Mouse (Mus musculus): ENCODE measurements at regions not wholly inside any gene's neighbourhood (a gene's known extent, or its start where the extent isn't known, plus 50 kb on each side); places are given as distances from the start of the nearest gene placed in this dataset.

GRCm38 (mm10) chr6:116998948-116999682 is 169.2 kb upstream of the Cxcl12 start:
- H3K27me3 ChIP-seq (ENCODE audit: control insufficient read depth, insufficient read depth, low read length), result no peaks in the 10 kb centered on the region
- WGBS, result 75% methylated on average over 9 of the region's 9 CpGs
- no peak overlapping the region for H3K27ac ChIP-seq (replicated peaks; ENCODE audit: insufficient read depth, low read depth, low read length)
- no peaks in the 10 kb centered on the region for H3K4me1 ChIP-seq (ENCODE audit: control insufficient read depth, insufficient read depth, low read length)
- H3K36me3 ChIP-seq (ENCODE audit: control insufficient read depth, insufficient read depth, low read length), result no peaks in the 10 kb centered on the region
- TF ChIP-seq CTCF (IDR thresholded peaks at IDR 0.05; ENCODE audit: low read depth, low read length) (no peak), POLR2A (IDR thresholded peaks at IDR 0.05; ENCODE audit: extremely low read depth, insufficient read depth, low read length) (no peak)
- H3K9ac ChIP-seq (ENCODE audit: low read depth, low read length), result no peak overlapping the region
- no peak for DNase-seq (ENCODE audit: extremely low read depth, low read depth, low spot score)
- no peak overlapping the region for H3K4me3 ChIP-seq (ENCODE audit: insufficient read depth, low read depth, low read length)
- no peaks in the 10 kb centered on the region for H3K79me2 ChIP-seq (ENCODE audit: control insufficient read depth, insufficient read depth, low read length)

DNA sequence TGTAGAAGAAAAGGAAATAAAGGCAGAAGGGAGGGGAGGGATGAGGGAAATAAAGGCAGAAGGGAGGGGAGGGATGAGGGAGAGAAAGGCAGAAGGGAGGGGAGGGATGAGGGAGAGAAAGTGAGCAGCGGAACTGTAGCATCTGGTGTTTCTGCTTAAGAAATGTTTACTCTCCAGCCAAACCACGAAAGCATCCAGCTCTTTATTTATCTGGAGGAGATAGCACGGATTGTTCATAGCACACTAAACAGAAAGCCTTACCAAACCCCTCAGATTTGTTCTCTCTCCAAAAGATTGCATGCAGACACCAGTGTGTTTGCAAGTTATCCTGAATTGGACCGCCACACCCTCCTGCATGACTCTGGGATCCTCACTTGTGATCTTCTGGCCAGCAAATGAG is 168.4 kb upstream of the Cxcl12 start:
- H3K4me1 ChIP-seq (ENCODE audit: control insufficient read depth, insufficient read depth, low read length), result no peaks in the 10 kb centered on the region
- 30% methylated on average over 4 of the region's 4 CpGs for WGBS
- no peaks in the 10 kb centered on the region for H3K79me2 ChIP-seq (ENCODE audit: control insufficient read depth, insufficient read depth, low read length)
- H3K4me3 ChIP-seq (ENCODE audit: insufficient read depth, low read depth, low read length), result no peak overlapping the region
- H3K36me3 ChIP-seq (ENCODE audit: control insufficient read depth, insufficient read depth, low read length), result no peaks in the 10 kb centered on the region
- no peak overlapping the region for H3K27ac ChIP-seq (replicated peaks; ENCODE audit: insufficient read depth, low read depth, low read length)
- peak; percentile 21 for DNase-seq (ENCODE audit: extremely low read depth, low read depth, low spot score)
- TF ChIP-seq CTCF (IDR thresholded peaks at IDR 0.05; ENCODE audit: low read depth, low read length), result no peak
- TF ChIP-seq POLR2A (IDR thresholded peaks at IDR 0.05; ENCODE audit: extremely low read depth, insufficient read depth, low read length), result no peak
- H3K27me3 ChIP-seq (ENCODE audit: control insufficient read depth, insufficient read depth, low read length), result no peaks in the 10 kb centered on the region
- H3K9ac ChIP-seq (ENCODE audit: low read depth, low read length), result no peak overlapping the region

- Histone ChIP-seq H3K27me3 (ENCODE audit: control insufficient read depth, insufficient read depth, low read length) (no peaks in the 10 kb centered on the region), H3K36me3 (ENCODE audit: control insufficient read depth, insufficient read depth, low read length) (no peaks in the 10 kb centered on the region), H3K27ac (replicated peaks; ENCODE audit: insufficient read depth, low read depth, low read length) (no peak overlapping the region), H3K79me2 (ENCODE audit: control insufficient read depth, insufficient read depth, low read length) (no peaks in the 10 kb centered on the region), H3K4me1 (ENCODE audit: control insufficient read depth, insufficient read depth, low read length) (no peaks in the 10 kb centered on the region), H3K4me3 (ENCODE audit: insufficient read depth, low read depth, low read length) (no peak overlapping the region), H3K9ac (ENCODE audit: low read depth, low read length) (no peak overlapping the region)
- DNase-seq (ENCODE audit: extremely low read depth, low read depth, low spot score), result no peak
- TF ChIP-seq CTCF (IDR thresholded peaks at IDR 0.05; ENCODE audit: low read depth, low read length), result no peak
- TF ChIP-seq POLR2A (IDR thresholded peaks at IDR 0.05; ENCODE audit: extremely low read depth, insufficient read depth, low read length), result no peak
- 67% methylated on average over 7 of the region's 7 CpGs for WGBS
Measured at GRCm38 (mm10) chr6:117000951-117001725, 167.2 kb upstream of the Cxcl12 start.

DNA sequence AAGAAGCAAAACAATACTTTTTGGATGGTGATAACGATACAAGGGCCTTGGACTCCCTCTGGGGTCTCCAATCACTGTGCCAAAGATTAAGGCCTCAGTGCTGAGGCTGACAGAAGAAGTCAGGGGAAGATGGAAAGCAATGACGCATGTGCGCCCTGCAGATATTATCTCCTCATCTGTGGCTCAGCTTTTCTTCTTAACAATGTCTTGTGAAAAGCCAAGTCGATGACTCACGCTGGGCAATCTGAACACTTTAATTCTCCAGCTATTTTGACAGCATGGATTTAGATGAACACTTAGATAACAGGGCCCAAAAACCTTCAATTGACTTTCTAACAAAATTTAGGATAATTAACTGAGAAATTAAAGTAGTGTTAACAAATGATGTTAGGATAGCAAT is 155.7 kb upstream of the Cxcl12 start:
- no peak overlapping the region for H3K4me3 ChIP-seq (ENCODE audit: insufficient read depth, low read depth, low read length)
- 90% methylated on average over 5 of the region's 5 CpGs for WGBS
- no peaks in the 10 kb centered on the region; the same call in 1 of the 2 replicates for H3K4me1 ChIP-seq (ENCODE audit: control insufficient read depth, insufficient read depth, low read length)
- H3K27me3 ChIP-seq (ENCODE audit: control insufficient read depth, insufficient read depth, low read length), result no peaks in the 10 kb centered on the region
- H3K36me3 ChIP-seq (ENCODE audit: control insufficient read depth, insufficient read depth, low read length), result no peaks in the 10 kb centered on the region
- H3K27ac ChIP-seq (replicated peaks; ENCODE audit: insufficient read depth, low read depth, low read length), result no peak overlapping the region
- no peaks in the 10 kb centered on the region for H3K79me2 ChIP-seq (ENCODE audit: control insufficient read depth, insufficient read depth, low read length)
- H3K9ac ChIP-seq (ENCODE audit: low read depth, low read length), result no peak overlapping the region
- DNase-seq (ENCODE audit: extremely low read depth, low read depth, low spot score), result no peak
- TF ChIP-seq CTCF (IDR thresholded peaks at IDR 0.05; ENCODE audit: low read depth, low read length) (no peak), POLR2A (IDR thresholded peaks at IDR 0.05; ENCODE audit: extremely low read depth, insufficient read depth, low read length) (no peak)

GRCm38 (mm10) chr6:117015461-117015860 is 152.9 kb upstream of the Cxcl12 start:
- Histone ChIP-seq H3K9ac (ENCODE audit: low read depth, low read length) (no peak overlapping the region), H3K27ac (replicated peaks; ENCODE audit: insufficient read depth, low read depth, low read length) (no peak overlapping the region), H3K79me2 (ENCODE audit: control insufficient read depth, insufficient read depth, low read length) (no peaks in the 10 kb centered on the region), H3K4me3 (ENCODE audit: insufficient read depth, low read depth, low read length) (no peak overlapping the region), H3K4me1 (ENCODE audit: control insufficient read depth, insufficient read depth, low read length) (no peaks in the 10 kb centered on the region), H3K36me3 (ENCODE audit: control insufficient read depth, insufficient read depth, low read length) (no peaks in the 10 kb centered on the region), H3K27me3 (ENCODE audit: control insufficient read depth, insufficient read depth, low read length) (no peaks in the 10 kb centered on the region)
- WGBS, result 85% methylated on average over 3 of the region's 3 CpGs
- TF ChIP-seq CTCF (IDR thresholded peaks at IDR 0.05; ENCODE audit: low read depth, low read length) (no peak), POLR2A (IDR thresholded peaks at IDR 0.05; ENCODE audit: extremely low read depth, insufficient read depth, low read length) (no peak)
- no peak for DNase-seq (ENCODE audit: extremely low read depth, low read depth, low spot score)

DNA sequence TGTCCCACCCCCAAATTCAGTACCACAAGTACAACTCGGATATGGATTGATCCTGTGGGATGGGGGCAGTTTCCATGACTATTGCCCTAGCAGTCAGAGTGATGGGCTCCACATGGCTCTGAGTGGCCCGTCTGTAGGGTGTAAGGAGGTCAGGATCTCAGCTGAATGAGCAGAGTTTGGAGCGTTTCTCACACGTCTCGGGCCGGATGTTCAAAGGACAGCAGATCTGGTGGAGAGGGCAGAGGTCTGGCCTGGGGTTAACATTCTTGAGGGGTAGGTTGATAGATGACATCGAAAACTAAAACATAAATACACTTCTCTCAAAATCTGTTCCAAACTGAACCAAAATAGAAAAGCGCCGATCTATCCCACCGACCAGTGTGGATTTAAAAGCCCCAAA is 146.5 kb upstream of the Cxcl12 start:
- no peak overlapping the region for H3K4me3 ChIP-seq (ENCODE audit: insufficient read depth, low read depth, low read length)
- H3K36me3 ChIP-seq (ENCODE audit: control insufficient read depth, insufficient read depth, low read length), result no peaks in the 10 kb centered on the region
- H3K4me1 ChIP-seq (ENCODE audit: control insufficient read depth, insufficient read depth, low read length), result no peaks in the 10 kb centered on the region
- TF ChIP-seq CTCF (IDR thresholded peaks at IDR 0.05; ENCODE audit: low read depth, low read length) (no peak), POLR2A (IDR thresholded peaks at IDR 0.05; ENCODE audit: extremely low read depth, insufficient read depth, low read length) (no peak)
- 77% methylated on average over 10 of the region's 10 CpGs for WGBS
- no peaks in the 10 kb centered on the region for H3K27me3 ChIP-seq (ENCODE audit: control insufficient read depth, insufficient read depth, low read length)
- H3K9ac ChIP-seq (ENCODE audit: low read depth, low read length), result no peak overlapping the region
- H3K79me2 ChIP-seq (ENCODE audit: control insufficient read depth, insufficient read depth, low read length), result no peaks in the 10 kb centered on the region
- no peak overlapping the region for H3K27ac ChIP-seq (replicated peaks; ENCODE audit: insufficient read depth, low read depth, low read length)
- DNase-seq (ENCODE audit: extremely low read depth, low read depth, low spot score), result no peak

Measured in liver, adult 2 months (tissue).